Mouse (Mus musculus) forebrain, embryonic 11.5 days (tissue): ENCODE data around the gene Mthfs. TPM values are rescaled to one million over a fixed set of nuclear protein-coding genes. Genes with fewer than 3 reads are reported as not detected.

Experiments used
- polyA plus RNA-seq: library from polyadenylated mRNA; unstranded; fragments of >200 nt; fragmentation: Nextera tagmentation; extraction: Ambion mirVana; gene quantifications from 2 replicates; pipeline ENCODE4 v1.2.1, GENCODE M21; 2014

Mthfs gene
- polyA plus RNA-seq, 1 experiment from 2014 or later: 9.6 TPM

Other genes with a start within 250 kb of the Mthfs start
- not detected in 2 replicates for gene Trim43b, start 117.8 kb upstream of the Mthfs start, polyA plus RNA-seq
- 0.77 TPM in 1 of 2 replicates, not detected in the other for gene Bcl2a1b, start 11.5 kb upstream of the Mthfs start, polyA plus RNA-seq
- gene Gm29094, start 11.3 kb upstream of the Mthfs start, polyA plus RNA-seq: 0.33 and 1.3 TPM in 2 replicates